Mouse (Mus musculus) cerebellum, adult 18-20 months (tissue): ENCODE results near the gene Xkr7.

ENCODE experiments used
- DNase-seq, 2 experiments: peaks; one replicate each; pipeline ENCODE4 v3.0.0; 2021

Gene Xkr7

GRCm38 (mm10) chr2:153031126-153032082 lies at the start of gene Xkr7:
TSS of gene Xkr7 (plus strand) at chr2:153031852.
- DNase-seq, result peak; percentile 78 to 83

DNA sequence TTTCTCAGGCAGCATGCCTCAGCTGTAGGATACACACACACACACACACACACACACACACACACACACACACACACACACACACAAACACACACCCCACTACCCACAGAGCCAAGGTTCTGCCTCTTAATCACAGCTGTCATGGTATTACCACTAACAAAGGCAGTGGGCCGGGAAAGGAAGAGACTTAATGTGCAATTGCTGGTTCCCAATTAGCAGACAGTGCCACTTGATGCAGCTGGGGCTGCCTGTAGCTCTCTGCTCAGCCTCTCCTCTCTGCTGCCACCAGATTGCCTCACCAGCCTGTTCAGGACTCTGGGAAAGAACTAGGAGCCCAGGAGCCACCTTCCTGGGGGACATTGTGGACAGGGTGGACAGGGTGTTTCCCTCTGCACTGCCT lies 46.1 kb upstream of the Xkr7 start:
- no peak for DNase-seq

GRCm38 (mm10) chr2:152991529-152991928 lies 40.1 kb upstream of the Xkr7 start:
- DNase-seq, result no peak

GRCm38 (mm10) chr2:152997046-152997445 lies 34.6 kb upstream of the Xkr7 start:
- no peak for DNase-seq

DNA sequence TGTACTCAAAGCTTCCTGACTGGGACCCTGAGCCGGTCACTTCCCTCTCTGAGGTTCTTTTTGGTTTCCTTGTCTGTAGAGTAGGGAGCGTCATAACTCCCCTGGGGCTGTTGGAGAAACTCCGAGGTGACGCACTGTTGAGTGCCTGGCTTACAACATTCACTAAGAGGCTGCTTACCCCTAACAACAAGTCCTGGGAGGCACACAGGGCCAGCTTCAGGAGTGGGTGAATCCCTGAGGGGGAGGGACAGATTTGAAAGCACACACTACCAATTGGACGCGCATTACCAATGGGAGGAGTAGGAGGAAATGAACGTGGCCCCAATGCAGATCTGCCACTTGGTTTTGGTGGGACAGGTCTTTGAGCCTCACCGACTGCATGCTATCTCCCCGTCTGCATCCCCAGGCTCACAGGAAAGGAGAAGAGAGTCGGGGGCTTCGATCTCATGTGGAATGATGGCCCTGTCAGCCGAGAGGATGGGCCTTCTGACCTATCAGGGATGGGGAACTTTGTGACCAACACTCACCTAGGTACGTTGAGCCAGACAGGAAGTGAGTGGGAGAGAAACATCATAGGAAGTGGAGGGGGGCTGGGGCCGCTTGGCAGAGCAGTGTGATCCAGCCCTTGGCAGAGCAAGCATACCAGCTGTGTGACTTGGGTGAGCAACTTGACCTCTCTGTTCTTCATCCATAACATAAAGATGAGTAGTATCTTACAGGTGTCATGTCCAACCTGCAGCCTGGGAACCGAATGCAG lies 29.0 kb upstream of the Xkr7 start:
- DNase-seq, result no peak

DNA sequence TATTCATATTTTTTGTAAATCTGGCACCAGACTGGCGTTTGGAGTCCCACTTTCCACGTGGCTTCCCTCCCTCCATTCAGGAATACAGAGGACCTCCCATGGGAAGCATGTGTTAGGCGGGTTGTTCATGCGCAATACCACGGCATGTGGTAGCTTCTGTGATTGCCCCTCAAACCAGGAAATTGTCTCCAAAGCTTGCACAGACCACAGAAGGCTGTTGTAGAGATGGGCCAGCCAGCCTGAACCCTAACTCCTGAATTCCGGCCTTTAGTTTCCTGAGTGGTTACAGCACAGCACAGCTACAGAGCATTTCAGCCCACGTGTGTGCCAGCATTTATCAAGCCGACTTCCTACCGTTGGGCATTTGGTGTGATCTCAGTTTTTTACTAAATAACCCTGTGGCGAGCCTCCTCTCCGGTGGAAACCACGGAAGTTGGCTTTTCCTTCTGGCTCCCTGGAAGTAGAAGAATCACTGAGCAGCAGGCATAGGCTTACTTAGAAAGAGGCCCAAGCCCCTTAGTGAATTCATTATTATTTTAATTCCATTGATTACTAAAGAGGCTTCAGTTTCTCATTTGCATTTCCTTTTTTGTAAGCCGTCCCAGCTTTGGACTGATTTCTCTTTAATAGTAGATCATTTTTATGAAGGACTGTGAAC lies 27.8 kb upstream of the Xkr7 start:
- DNase-seq, result no peak

DNA sequence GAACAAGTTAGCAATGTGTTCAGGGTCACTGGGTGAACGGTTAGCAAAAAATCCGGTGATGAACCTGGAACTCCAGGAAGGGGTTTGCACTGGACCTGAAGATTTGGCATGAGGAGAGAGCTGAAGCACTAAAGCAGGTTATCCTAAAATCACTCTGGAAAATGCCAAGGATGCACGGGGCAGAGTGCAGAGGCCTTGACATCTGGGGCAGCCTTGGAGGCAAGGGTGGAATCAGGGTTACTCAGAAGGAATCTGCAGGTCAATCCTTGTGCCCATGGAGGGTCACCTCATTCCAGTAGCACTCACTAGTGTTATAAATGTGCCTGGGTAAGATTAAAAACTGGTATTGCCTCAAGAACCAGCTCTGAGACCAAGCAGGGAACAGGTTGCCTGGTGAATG lies 25.7 kb upstream of the Xkr7 start:
- DNase-seq, result no peak

GRCm38 (mm10) chr2:153009192-153009973 lies 22.3 kb upstream of the Xkr7 start:
- DNase-seq, result peak; percentile 67 to 70

DNA sequence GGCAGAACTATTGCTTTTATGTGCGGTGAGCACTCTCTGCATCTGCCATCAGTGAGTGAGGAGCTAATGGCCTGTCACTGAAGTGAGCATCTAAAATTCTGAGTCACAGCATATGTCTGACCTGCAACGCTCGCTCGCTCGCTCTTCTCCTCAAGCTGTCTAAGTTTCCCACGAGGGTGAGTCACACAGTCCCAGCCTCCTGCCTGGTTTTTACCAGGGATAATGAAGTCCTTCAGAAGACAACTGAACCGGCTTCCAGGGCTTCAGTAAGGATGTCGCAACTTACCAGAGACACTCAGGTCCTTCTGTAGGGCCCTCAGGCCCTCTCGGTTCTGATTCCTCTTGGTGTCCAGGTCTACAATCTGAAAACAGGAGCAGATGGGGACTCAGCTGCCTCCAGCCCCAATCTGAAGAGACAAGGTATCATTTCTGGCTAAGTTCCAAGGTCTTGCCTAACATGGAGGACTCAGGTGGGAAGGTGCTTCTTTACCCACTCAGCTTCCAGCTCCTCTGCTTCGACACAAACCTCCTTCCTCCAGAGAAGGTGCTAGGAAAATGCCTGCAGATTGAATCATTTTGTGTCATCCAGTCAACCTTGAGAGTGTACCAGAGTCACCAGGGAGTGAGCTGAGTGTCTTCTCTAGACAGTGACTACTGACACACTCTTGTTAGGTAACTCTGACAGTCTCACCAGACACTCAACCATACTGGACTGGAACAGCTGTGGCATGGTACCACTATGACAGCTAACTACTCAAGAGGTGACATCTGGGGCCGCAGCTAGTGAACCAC lies 17.7 kb upstream of the Xkr7 start:
- peak in 1 of 2 experiments; percentile 30 for DNase-seq

DNA sequence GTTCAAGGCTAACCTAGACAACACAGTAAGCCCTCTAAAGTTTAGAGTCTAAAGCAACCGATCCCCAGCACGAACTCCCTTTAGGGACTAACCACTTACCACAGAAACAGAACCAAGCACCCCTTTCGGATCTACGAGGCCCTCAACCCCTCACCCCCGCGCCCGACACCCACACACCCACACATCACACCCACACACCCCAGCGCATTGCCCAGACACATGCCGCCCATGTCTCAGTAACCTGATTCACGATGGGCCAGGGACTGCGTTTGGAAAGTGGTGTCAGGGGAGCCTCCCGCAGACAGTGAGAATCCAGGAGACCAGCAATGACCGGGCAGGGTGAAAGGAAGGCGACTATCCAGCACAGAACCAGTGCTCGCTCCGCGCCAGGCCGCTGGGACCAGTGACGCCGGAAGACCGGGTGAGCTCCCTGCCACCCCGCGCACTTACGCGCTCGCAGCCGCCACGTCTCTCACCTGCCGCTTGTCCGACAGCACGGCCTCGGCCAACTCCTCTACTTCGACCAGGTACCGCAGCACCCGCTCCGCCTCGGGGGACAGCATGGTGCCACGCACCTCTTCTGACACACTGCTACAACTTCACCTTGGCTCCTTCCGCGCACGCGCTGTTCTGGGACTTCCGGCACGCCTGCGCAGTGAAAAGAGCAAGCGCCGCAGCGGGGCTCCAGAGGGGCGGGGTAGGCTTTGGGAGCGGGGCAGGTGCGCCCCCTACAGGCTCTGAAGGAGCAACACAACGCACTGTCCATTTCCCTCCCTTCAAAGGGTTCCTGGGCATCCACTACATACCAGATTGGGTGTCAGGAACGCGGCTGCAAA lies 16.7 kb upstream of the Xkr7 start, which contains the start of gene Pdrg1:
Gene Pdrg1 (minus strand): TSS at position 670 of the 836 bp plus-strand sequence.
- peak; percentile 91 to 100 for DNase-seq

DNA sequence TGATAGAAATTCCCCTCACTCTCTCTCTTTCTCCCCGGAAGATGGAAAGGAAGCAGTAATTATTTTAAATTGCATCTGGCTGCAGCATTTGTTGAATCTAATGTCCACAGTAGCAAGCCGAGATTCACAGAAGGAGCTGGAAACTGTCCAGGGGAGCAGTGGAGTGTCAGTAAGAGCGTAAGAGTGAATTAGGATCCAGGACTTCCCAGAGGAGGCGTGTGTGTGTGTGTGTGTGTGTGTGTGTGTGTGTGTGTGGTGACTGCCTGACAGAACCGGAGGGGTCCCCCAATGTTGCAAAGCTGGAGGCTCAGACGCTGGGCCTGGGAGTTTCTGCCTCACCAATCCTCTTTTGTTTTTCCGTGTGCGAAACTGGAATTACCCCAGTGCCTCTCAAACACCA lies 15.8 kb upstream of the Xkr7 start:
- peak; percentile 62 to 67 for DNase-seq

DNA sequence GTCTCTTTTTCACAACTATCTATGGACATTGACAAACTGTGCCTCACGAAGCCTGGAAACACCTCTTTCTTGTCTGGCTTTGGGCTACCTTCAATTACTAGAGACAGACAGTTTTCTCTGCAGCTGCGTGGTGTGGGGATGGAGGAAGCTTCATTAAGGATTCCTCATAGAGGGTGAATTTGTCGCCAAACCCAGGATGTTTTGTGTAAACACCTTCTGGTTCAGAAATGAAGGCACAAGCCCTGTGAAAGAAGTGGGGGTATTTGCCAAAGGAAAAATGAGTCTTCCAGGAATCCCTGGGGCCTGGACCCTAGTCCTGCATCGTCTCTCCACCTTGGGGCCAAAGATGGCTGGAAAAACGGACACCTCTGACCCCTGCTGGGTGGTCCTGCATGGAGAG lies 14.9 kb upstream of the Xkr7 start:
- DNase-seq, result no peak

- no peak for DNase-seq
Measured at GRCm38 (mm10) chr2:153019355-153019754, 12.3 kb upstream of the Xkr7 start.

GRCm38 (mm10) chr2:153021163-153021562 lies 10.5 kb upstream of the Xkr7 start:
- no peak for DNase-seq

GRCm38 (mm10) chr2:153022855-153023254 lies 8.8 kb upstream of the Xkr7 start:
- DNase-seq, result no peak

DNA sequence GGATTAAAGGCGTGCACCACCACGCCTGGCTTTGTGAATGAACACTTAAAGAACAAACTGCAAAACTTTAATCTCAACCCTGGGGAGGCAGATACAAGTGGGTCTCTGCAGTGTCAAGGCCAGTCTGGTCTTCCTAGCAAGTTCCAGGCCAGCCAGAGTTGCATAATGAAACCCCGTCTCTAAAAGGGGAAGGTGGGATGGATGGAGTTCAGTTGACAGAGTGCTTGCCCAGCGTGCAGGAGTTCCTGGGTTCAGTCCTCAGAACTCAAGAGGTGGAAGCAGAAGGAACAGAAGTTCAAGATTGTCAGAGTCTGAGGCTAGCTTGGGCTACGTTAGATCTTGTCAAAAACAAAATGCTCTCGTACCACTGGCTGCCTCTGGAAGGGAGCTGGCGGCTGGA lies 5.6 kb upstream of the Xkr7 start:
- DNase-seq, result no peak

DNA sequence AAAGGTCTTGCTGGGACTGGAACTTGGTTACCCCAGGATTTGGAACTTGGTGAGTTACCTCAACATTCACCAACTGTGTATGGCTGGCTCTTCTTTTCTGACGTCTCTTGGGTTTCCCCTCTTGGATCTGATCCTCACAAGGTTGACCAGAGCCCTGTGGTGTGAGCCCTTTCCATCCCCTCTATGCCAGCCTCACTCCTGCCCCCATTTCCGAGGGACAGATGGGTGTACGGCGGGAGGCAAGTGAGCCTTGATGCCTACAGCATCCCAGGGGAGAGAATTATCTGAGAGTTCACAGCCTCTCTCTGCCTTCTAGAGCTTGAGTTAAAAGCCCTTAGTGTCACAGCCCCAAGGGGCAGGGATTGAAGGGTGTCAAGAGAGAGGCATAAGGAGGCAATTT lies 4.2 kb upstream of the Xkr7 start:
- peak; percentile 70 to 76 for DNase-seq

DNA sequence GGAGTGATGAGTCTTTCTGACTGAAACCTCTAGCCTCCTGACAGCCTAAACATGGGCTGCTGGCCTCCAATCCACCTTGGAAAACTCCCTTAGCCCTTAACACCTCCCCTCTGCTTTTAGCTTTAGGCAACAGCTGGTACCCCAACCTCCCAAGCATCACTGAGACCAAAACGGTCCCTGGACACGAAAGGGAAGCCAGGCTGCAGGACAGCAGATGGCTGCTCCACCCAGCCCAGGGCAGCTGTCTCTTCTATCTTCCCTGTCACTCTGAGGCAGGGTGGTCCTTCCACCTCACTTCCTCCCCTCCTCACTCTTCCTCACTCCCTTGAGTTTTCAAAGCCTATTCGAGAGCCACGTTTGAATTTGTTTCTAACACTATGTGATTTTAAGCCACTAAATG lies 1.2 kb upstream of the Xkr7 start:
- no peak for DNase-seq

DNA sequence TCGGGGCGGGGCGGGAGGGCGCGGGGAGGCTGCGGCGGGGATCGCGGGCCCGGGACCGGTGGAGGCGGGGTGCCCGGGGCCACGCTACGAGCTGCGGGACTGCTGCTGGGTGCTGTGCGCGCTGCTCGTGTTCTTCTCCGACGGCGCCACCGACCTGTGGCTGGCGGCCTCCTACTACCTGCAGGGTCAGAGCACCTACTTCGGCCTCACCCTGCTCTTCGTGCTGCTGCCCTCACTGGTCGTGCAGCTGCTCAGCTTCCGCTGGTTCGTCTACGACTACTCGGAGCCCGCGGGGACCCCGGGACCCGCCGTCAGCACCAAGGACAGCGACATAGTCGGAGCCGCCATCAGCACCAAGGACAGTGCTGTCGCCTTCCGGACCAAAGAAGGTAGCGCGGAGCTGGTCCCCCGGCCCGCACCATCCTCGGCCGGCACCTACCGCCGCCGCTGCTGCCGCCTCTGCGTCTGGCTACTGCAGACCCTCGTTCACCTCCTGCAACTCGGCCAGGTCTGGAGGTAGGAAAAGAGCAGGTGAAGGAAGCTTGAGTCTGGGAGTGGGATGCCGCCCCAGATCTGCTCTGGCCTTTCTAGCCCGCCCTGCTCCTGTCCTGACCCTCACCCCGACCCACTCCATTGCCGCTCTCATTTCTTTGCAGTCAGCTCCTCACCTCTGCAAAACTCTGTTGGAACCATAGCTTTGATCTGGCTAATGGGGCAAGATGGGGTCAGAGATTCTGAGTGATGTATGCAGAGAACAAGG lies 611 bp downstream of the Xkr7 start:
- DNase-seq, result no peak

DNA sequence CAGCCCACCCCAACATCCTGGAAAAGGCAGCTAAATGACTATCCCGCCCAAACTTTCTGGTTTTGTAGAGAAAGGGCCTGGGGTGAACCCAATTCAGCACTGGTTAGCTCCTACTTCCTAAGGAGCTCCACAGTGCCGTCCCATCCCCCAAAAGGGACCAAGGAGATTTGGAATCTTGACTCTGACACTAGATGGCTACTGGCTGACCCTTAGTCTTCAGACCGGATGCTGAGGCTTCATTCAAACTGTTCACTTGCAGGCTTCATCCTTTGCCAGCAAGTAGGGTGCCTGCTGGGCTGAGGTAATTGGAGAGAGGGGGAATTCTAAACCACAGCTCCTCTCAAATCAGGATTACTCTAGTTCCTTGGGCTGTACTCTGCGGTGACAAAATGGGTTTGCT lies 1.3 kb downstream of the Xkr7 start:
- peak; percentile 46 to 55 for DNase-seq
